Mouse (Mus musculus): ENCODE results near the gene Ms4a4b. TPM values are rescaled to one million over a fixed set of nuclear protein-coding genes. Genes with fewer than 3 reads are reported as not detected.
"Not testable (repeated sequence)": the region's sequence is repeated elsewhere in the genome, so short reads cannot be mapped to it uniquely, and the experiment has no call there.

The Ms4a4b gene
- polyA plus RNA-seq, 1 experiment: 62.0 TPM

GRCm38 (mm10) chr19:11496361-11496760 lies 53.0 kb downstream of the Ms4a4b start:
- 84% methylated on average over 6 of the region's 6 CpGs for WGBS
- Histone ChIP-seq H3K36me3 (ENCODE audit: control insufficient read depth, insufficient read depth, low read length) (peaks cover 1% of the 10 kb centered on the region; the same call in 1 of the 2 replicates), H3K4me1 (ENCODE audit: control insufficient read depth, insufficient read depth, insufficient read length) (peaks cover 21% of the 10 kb centered on the region), H3K4me3 (ENCODE audit: extremely low read depth, insufficient read depth, insufficient read length) (no peak overlapping the region), H3K27me3 (ENCODE audit: control insufficient read depth, insufficient read depth, low read length) (no peaks in the 10 kb centered on the region), H3K27ac (ENCODE audit: insufficient read depth, low read length) (peak overlapping the region; percentile 76)
- no peak for DNase-seq (ENCODE audit: low read depth in 1 of 2, low spot score in 2 of 2)
- TF ChIP-seq CTCF (IDR thresholded peaks at IDR 0.05; ENCODE audit: extremely low read depth, insufficient read depth, insufficient read length, insufficient replicate concordance) (no peak), POLR2A (IDR thresholded peaks at IDR 0.05; ENCODE audit: low read depth, low read length) (no peak)

DNA sequence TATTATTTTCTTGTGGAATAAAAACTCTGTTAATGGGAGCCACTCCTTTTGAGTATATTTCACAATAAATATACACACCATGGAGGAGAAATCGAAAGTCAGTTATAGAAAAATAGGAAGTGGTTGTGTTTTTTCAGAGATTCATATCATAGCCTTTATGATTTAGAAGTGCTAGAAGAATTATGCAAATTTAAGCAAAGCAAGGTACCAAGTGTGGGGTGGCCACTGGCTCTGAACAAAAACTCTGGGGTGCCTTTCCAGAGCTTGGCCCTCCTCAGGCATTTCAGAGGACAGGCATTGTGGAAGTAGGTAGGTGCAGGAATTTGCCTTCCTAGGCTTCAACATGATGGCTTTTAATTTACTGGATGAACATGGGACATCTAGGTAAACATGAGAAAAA lies 53.9 kb downstream of the Ms4a4b start:
- H3K27ac ChIP-seq (ENCODE audit: insufficient read depth, low read length): peak overlapping the region; percentile 85
- 5% methylated on average over 1 of the region's 1 CpGs for WGBS
- not testable (repeated sequence) for H3K27me3 ChIP-seq (ENCODE audit: control insufficient read depth, insufficient read depth, low read length)

GRCm38 (mm10) chr19:11500796-11501195 lies 57.4 kb downstream of the Ms4a4b start:
- H3K27ac ChIP-seq (ENCODE audit: insufficient read depth, low read length): peak overlapping the region; percentile 74
- H3K4me1 ChIP-seq (ENCODE audit: control insufficient read depth, insufficient read depth, insufficient read length): peaks cover 12% of the 10 kb centered on the region
- no peak overlapping the region for H3K4me3 ChIP-seq (ENCODE audit: extremely low read depth, insufficient read depth, insufficient read length)
- no peak for TF ChIP-seq POLR2A (IDR thresholded peaks at IDR 0.05; ENCODE audit: low read depth, low read length)
- no peak for TF ChIP-seq CTCF (IDR thresholded peaks at IDR 0.05; ENCODE audit: extremely low read depth, insufficient read depth, insufficient read length, insufficient replicate concordance)
- H3K36me3 ChIP-seq (ENCODE audit: control insufficient read depth, insufficient read depth, low read length): peaks cover 7% of the 10 kb centered on the region
- 31% methylated on average over 1 of the region's 1 CpGs for WGBS
- no peak for DNase-seq (ENCODE audit: low read depth in 1 of 2, low spot score in 2 of 2)
- H3K27me3 ChIP-seq (ENCODE audit: control insufficient read depth, insufficient read depth, low read length): no peaks in the 10 kb centered on the region

More for the DNA sequence above, 53.9 kb downstream of the Ms4a4b start:
- H3K36me3 ChIP-seq (ENCODE audit: control insufficient read depth, insufficient read depth, low read length): not testable (repeated sequence)
- DNase-seq (ENCODE audit: low read depth in 1 of 2, low spot score in 2 of 2): peak in 1 of 2 experiments; percentile 57
- Histone ChIP-seq H3K4me3 (ENCODE audit: extremely low read depth, insufficient read depth, insufficient read length) (peak overlapping the region; percentile 52; the same call in 1 of the 2 replicates), H3K4me1 (ENCODE audit: control insufficient read depth, insufficient read depth, insufficient read length) (peaks cover 22% of the 10 kb centered on the region)

DNA sequence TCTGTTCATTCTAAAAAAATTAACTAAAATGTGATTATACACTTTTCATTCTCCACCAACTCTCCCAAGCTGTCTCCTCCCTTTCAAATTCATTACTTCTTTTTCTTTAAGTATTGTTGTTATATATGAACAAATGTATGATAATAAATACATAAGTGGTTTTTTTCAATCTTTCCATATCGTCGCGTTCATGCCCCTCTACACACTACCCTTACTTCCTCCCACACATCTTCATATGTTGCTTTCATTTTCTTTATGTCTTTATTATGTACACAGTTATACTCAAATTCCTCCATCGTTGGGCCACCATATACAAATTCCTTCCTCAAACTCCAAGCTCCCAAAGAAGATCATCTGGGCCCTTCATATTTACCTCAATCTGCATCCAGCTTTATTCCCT lies 58.0 kb downstream of the Ms4a4b start:
- 17% methylated on average over 4 of the region's 4 CpGs for WGBS
- Histone ChIP-seq H3K27ac (ENCODE audit: insufficient read depth, low read length) (peak overlapping the region; percentile 15; the same call in 1 of the 2 replicates), H3K27me3 (ENCODE audit: control insufficient read depth, insufficient read depth, low read length) (no peaks in the 10 kb centered on the region), H3K4me1 (ENCODE audit: control insufficient read depth, insufficient read depth, insufficient read length) (peaks cover 7% of the 10 kb centered on the region), H3K36me3 (ENCODE audit: control insufficient read depth, insufficient read depth, low read length) (peaks cover 8% of the 10 kb centered on the region), H3K4me3 (ENCODE audit: extremely low read depth, insufficient read depth, insufficient read length) (no peak overlapping the region)
- TF ChIP-seq CTCF (IDR thresholded peaks at IDR 0.05; ENCODE audit: extremely low read depth, insufficient read depth, insufficient read length, insufficient replicate concordance) (no peak), POLR2A (IDR thresholded peaks at IDR 0.05; ENCODE audit: low read depth, low read length) (no peak)
- no peak for DNase-seq (ENCODE audit: low read depth in 1 of 2, low spot score in 2 of 2)

DNA sequence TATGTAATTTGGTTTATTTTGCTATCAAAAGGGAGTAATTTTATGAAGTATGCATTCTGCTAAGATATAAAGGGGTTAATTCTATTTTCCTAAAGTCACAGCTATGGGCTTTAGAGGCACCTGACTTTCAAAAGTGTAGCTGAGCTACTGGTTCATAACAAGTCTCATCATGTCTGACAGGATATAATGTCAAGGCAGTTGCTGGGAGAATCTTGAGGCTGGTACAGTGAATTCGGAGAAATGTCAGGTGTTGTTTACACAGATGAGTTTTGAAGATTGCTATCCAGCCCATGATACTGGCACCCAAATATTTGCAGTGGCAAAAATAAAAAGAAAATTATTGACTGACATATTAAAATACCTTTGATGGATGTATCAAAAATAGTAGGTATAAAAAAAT lies 61.5 kb downstream of the Ms4a4b start:
- DNase-seq (ENCODE audit: low read depth in 1 of 2, low spot score in 2 of 2): no peak

GRCm38 (mm10) chr19:11513458-11513857 lies 70.1 kb downstream of the Ms4a4b start:
- Histone ChIP-seq H3K27me3 (ENCODE audit: control insufficient read depth, insufficient read depth, low read length) (no peaks in the 10 kb centered on the region), H3K36me3 (ENCODE audit: control insufficient read depth, insufficient read depth, low read length) (peaks cover 2% of the 10 kb centered on the region; the same call in 1 of the 2 replicates), H3K27ac (ENCODE audit: insufficient read depth, low read length) (peak overlapping the region; percentile 40; the same call in 1 of the 2 replicates), H3K4me1 (ENCODE audit: control insufficient read depth, insufficient read depth, insufficient read length) (peaks cover 12% of the 10 kb centered on the region; the same call in 1 of the 2 replicates), H3K4me3 (ENCODE audit: extremely low read depth, insufficient read depth, insufficient read length) (no peak overlapping the region)
- DNase-seq (ENCODE audit: low read depth in 1 of 2, low spot score in 2 of 2): no peak
- TF ChIP-seq CTCF (IDR thresholded peaks at IDR 0.05; ENCODE audit: extremely low read depth, insufficient read depth, insufficient read length, insufficient replicate concordance): no peak
- TF ChIP-seq POLR2A (IDR thresholded peaks at IDR 0.05; ENCODE audit: low read depth, low read length): no peak; the same call in 1 of the 2 replicates
- 44% methylated on average over 1 of the region's 1 CpGs for WGBS

More for the DNA sequence above, 61.5 kb downstream of the Ms4a4b start:
- H3K4me3 ChIP-seq (ENCODE audit: extremely low read depth, insufficient read depth, insufficient read length): no peak overlapping the region
- H3K27ac ChIP-seq (ENCODE audit: insufficient read depth, low read length): no peak overlapping the region
- no peaks in the 10 kb centered on the region for H3K27me3 ChIP-seq (ENCODE audit: control insufficient read depth, insufficient read depth, low read length)
- 63% methylated on average over 1 of the region's 1 CpGs for WGBS
- H3K4me1 ChIP-seq (ENCODE audit: control insufficient read depth, insufficient read depth, insufficient read length): peaks cover 4% of the 10 kb centered on the region
- no peak for TF ChIP-seq CTCF (IDR thresholded peaks at IDR 0.05; ENCODE audit: extremely low read depth, insufficient read depth, insufficient read length, insufficient replicate concordance)
- TF ChIP-seq POLR2A (IDR thresholded peaks at IDR 0.05; ENCODE audit: low read depth, low read length): no peak
- peaks cover 7% of the 10 kb centered on the region for H3K36me3 ChIP-seq (ENCODE audit: control insufficient read depth, insufficient read depth, low read length)

DNA sequence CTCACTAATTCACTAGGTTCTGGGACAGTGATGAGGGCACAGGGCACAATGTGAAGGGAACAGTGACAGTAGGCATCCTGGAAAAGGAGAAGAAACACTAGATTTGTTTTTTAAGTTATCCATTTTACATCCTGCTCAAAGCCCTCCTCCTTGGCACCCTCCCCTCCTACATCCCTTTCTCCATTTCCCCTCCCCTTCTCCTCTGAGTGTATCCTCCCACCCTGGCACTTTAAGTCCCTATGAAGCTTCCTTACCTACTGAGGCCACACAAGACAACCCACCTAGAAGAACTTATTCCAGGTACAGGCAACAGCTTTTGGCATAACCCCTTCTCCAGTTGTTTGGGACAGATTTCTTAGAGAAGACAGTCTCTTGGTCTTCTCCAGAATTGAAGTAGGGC lies 72.9 kb downstream of the Ms4a4b start, which contains the start of gene Ms4a6b:
Gene Ms4a6b (plus strand): TSS at position 267 of the 400 bp plus-strand sequence.
- Histone ChIP-seq H3K27ac (ENCODE audit: insufficient read depth, low read length) (peak within 1 kb of the TSS; percentile 82), H3K4me1 (ENCODE audit: control insufficient read depth, insufficient read depth, insufficient read length) (peaks cover 12% of the 10 kb centered on the region; the same call in 1 of the 2 replicates), H3K36me3 (ENCODE audit: control insufficient read depth, insufficient read depth, low read length) (no peaks in the 10 kb centered on the region; the same call in none of the 2 replicates), H3K27me3 (ENCODE audit: control insufficient read depth, insufficient read depth, low read length) (no peaks in the 10 kb centered on the region), H3K4me3 (ENCODE audit: extremely low read depth, insufficient read depth, insufficient read length) (peak within 1 kb of the TSS; percentile 47)
- TF ChIP-seq POLR2A (IDR thresholded peaks at IDR 0.05; ENCODE audit: low read depth, low read length) (no peak), CTCF (IDR thresholded peaks at IDR 0.05; ENCODE audit: extremely low read depth, insufficient read depth, insufficient read length, insufficient replicate concordance) (no peak)
- DNase-seq (ENCODE audit: low read depth in 1 of 2, low spot score in 2 of 2): no peak

Other genes with a start within 250 kb of the Ms4a4b start
- gene Ms4a13, start 246.8 kb upstream of the Ms4a4b start, polyA plus RNA-seq (2012; rRNA removed): not detected in 2 replicates
- gene Ms4a12, start 211.1 kb upstream of the Ms4a4b start, polyA plus RNA-seq (2012; rRNA removed): not detected in 2 replicates
- gene Ms4a1, start 177.3 kb upstream of the Ms4a4b start, polyA plus RNA-seq (2012; rRNA removed): 28.9 and 38.4 TPM in 2 replicates
- gene Ms4a5, start 159.7 kb upstream of the Ms4a4b start, polyA plus RNA-seq (2012; rRNA removed): not detected in 2 replicates
- 0.15 and 0.48 TPM in 2 replicates for gene Ms4a14, start 129.1 kb upstream of the Ms4a4b start, polyA plus RNA-seq (2012; rRNA removed)
- 2.1 and 7.5 TPM in 2 replicates for gene Ms4a7, start 107.4 kb upstream of the Ms4a4b start, polyA plus RNA-seq (2012; rRNA removed)
- 0.45 and 0.83 TPM in 2 replicates for gene Ms4a4a, start 68.0 kb upstream of the Ms4a4b start, polyA plus RNA-seq (2012; rRNA removed)
- 8.5 and 9.4 TPM in 2 replicates for gene Ms4a4c, start 38.8 kb upstream of the Ms4a4b start, polyA plus RNA-seq (2012; rRNA removed)
- 8.9 and 12.2 TPM in 2 replicates for gene Ms4a6c, start 25.8 kb downstream of the Ms4a4b start, polyA plus RNA-seq (2012; rRNA removed)
- 35.9 and 38.1 TPM in 2 replicates for gene Gm8369, start 42.4 kb downstream of the Ms4a4b start, polyA plus RNA-seq (2012; rRNA removed)
- 27.9 and 34.8 TPM in 2 replicates for gene Ms4a6b, start 73.0 kb downstream of the Ms4a4b start, polyA plus RNA-seq (2012; rRNA removed)
- 8.6 and 10.2 TPM in 2 replicates for gene Ms4a4d, start 93.2 kb downstream of the Ms4a4b start, polyA plus RNA-seq (2012; rRNA removed)
- gene Ms4a6d, start 161.3 kb downstream of the Ms4a4b start, polyA plus RNA-seq (2012; rRNA removed): 2.1 and 3.9 TPM in 2 replicates
- 0.12 and 0.14 TPM in 2 replicates for gene Ms4a2, start 180.2 kb downstream of the Ms4a4b start, polyA plus RNA-seq (2012; rRNA removed)
- gene Ms4a3, start 197.3 kb downstream of the Ms4a4b start, polyA plus RNA-seq (2012; rRNA removed): 1.2 and 1.7 TPM in 2 replicates
- gene Oosp2, start 217.0 kb downstream of the Ms4a4b start, polyA plus RNA-seq (2012; rRNA removed): not detected in 2 replicates
- gene Oosp1, start 247.6 kb downstream of the Ms4a4b start, polyA plus RNA-seq (2012; rRNA removed): 2.2 and 2.5 TPM in 2 replicates